Mouse (Mus musculus) midbrain, embryonic 16.5 days (tissue): ENCODE measurements around the gene Itpr1. TPM values are rescaled to one million over a fixed set of nuclear protein-coding genes. Genes with fewer than 3 reads are reported as not detected.

Experiments
- ATAC-seq: fragments of 200-750 bp; cut with Nextera tagmentation; 2 replicates; pipeline ENCODE4 v1.8.0; 2017; ENCODE audit warnings: moderate TSS enrichment
- H3K27ac ChIP-seq: fragments of 300-500 bp; sonication (generic); 2 replicates; pipeline ENCODE4 v1.5.1; 2014; ENCODE audit warnings: mild to moderate bottlenecking, low read length, mixed read lengths
- H3K27me3 ChIP-seq: fragments of 300-500 bp; sonication (generic); 2 replicates; pipeline ENCODE4 v1.6.1; 2014; ENCODE audit warnings: low read depth, low read length, mixed read lengths; ENCODE audit not compliant: control insufficient read depth, insufficient read depth
- H3K36me3 ChIP-seq: fragments of 300-500 bp; sonication (generic); 2 replicates; pipeline ENCODE4 v1.6.1; 2014; ENCODE audit warnings: mild to moderate bottlenecking, low read length, moderate library complexity, mixed read lengths; ENCODE audit not compliant: control insufficient read depth, insufficient read depth
- H3K4me1 ChIP-seq: fragments of 300-500 bp; sonication (generic); 2 replicates; pipeline ENCODE4 v1.6.1; 2014; ENCODE audit warnings: mild to moderate bottlenecking, low read length, mixed read lengths; ENCODE audit not compliant: control insufficient read depth, insufficient read depth
- H3K4me2 ChIP-seq: fragments of 300-500 bp; sonication (generic); 2 replicates; pipeline ENCODE4 v1.6.1; 2014; ENCODE audit warnings: mild to moderate bottlenecking, low read length, mixed read lengths
- H3K4me3 ChIP-seq: fragments of 300-500 bp; sonication (generic); 2 replicates; pipeline ENCODE4 v1.5.1; 2014; ENCODE audit warnings: low read depth, mild to moderate bottlenecking, low read length, moderate library complexity, mixed read lengths
- H3K9ac ChIP-seq: fragments of 300-500 bp; sonication (generic); 2 replicates; pipeline ENCODE4 v1.6.1; 2014; ENCODE audit warnings: low read depth, low read length, mixed read lengths
- H3K9me3 ChIP-seq: fragments of 300-500 bp; sonication (generic); replicated peaks from 2 replicates; pipeline ENCODE4 v1.6.1; 2014; ENCODE audit warnings: mild to moderate bottlenecking, low read length, mixed read lengths; ENCODE audit not compliant: control insufficient read depth, poor library complexity, severe bottlenecking
- WGBS: fragments of 180-500 bp; shearing (Covaris S2); extraction: QIAGEN DNeasy Blood & Tissue Kit; methylation state at CpG from one replicate; pipeline ENCODE4 v1.1.7; 2014; 5-methylcytosine and 5-hydroxymethylcytosine counted together
- polyA plus RNA-seq: library from polyadenylated mRNA; unstranded; fragments of >200 nt; fragmentation: Nextera tagmentation; extraction: Ambion mirVana; gene quantifications from 2 replicates; pipeline ENCODE4 v1.2.1, GENCODE M21; 2015

Gene Itpr1
- polyA plus RNA-seq, 1 experiment from 2014 or later, result 4.2 TPM

GRCm38 (mm10) chr6:108326751-108327161 lies 113.9 kb downstream of the Itpr1 start:
- Histone ChIP-seq H3K36me3 (no peaks in the 10 kb centered on the region), H3K27ac (no peak overlapping the region), H3K4me1 (no peaks in the 10 kb centered on the region), H3K4me3 (no peak overlapping the region), H3K9me3 (no peaks in the 10 kb centered on the region), H3K27me3 (no peaks in the 10 kb centered on the region), H3K4me2 (no peak overlapping the region), H3K9ac (no peak overlapping the region)
- no peak for ATAC-seq
- WGBS, result 73% methylated on average over 10 of the region's 10 CpGs

- ATAC-seq, result no peak
- H3K9ac ChIP-seq, result no peak overlapping the region
- no peaks in the 10 kb centered on the region for H3K4me1 ChIP-seq
- H3K4me2 ChIP-seq, result no peak overlapping the region
- H3K4me3 ChIP-seq, result no peak overlapping the region
- 90% methylated on average over 6 of the region's 6 CpGs for WGBS
- no peak overlapping the region for H3K27ac ChIP-seq
- no peaks in the 10 kb centered on the region for H3K36me3 ChIP-seq
- no peaks in the 10 kb centered on the region for H3K27me3 ChIP-seq
- H3K9me3 ChIP-seq, result no peaks in the 10 kb centered on the region
These were observed 114.7 kb downstream of the Itpr1 start for GRCm38 (mm10) chr6:108327561-108327960.

GRCm38 (mm10) chr6:108328296-108328695 lies 115.4 kb downstream of the Itpr1 start:
- Histone ChIP-seq H3K9me3 (no peaks in the 10 kb centered on the region), H3K4me3 (no peak overlapping the region), H3K27me3 (no peaks in the 10 kb centered on the region), H3K9ac (no peak overlapping the region), H3K27ac (no peak overlapping the region), H3K4me1 (no peaks in the 10 kb centered on the region), H3K4me2 (no peak overlapping the region), H3K36me3 (no peaks in the 10 kb centered on the region)
- no peak for ATAC-seq
- 84% methylated on average over 7 of the region's 7 CpGs for WGBS

GRCm38 (mm10) chr6:108330461-108330860 lies 117.6 kb downstream of the Itpr1 start:
- no peak for ATAC-seq
- Histone ChIP-seq H3K9me3 (no peaks in the 10 kb centered on the region), H3K27me3 (no peaks in the 10 kb centered on the region), H3K4me1 (peaks cover 4% of the 10 kb centered on the region), H3K9ac (no peak overlapping the region), H3K36me3 (no peaks in the 10 kb centered on the region), H3K4me3 (no peak overlapping the region), H3K4me2 (no peak overlapping the region), H3K27ac (no peak overlapping the region)
- WGBS, result 87% methylated on average over 8 of the region's 8 CpGs

GRCm38 (mm10) chr6:108331268-108331667 lies 118.4 kb downstream of the Itpr1 start:
- H3K27me3 ChIP-seq, result no peaks in the 10 kb centered on the region
- H3K9ac ChIP-seq, result no peak overlapping the region
- H3K27ac ChIP-seq, result no peak overlapping the region
- H3K4me1 ChIP-seq, result peaks cover 8% of the 10 kb centered on the region
- H3K36me3 ChIP-seq, result no peaks in the 10 kb centered on the region
- no peak overlapping the region for H3K4me3 ChIP-seq
- H3K4me2 ChIP-seq, result no peak overlapping the region
- H3K9me3 ChIP-seq, result no peaks in the 10 kb centered on the region
- 78% methylated on average over 3 of the region's 3 CpGs for WGBS
- ATAC-seq, result no peak

- Histone ChIP-seq H3K36me3 (no peaks in the 10 kb centered on the region), H3K4me1 (peaks cover 8% of the 10 kb centered on the region), H3K4me3 (no peak overlapping the region), H3K27ac (no peak overlapping the region), H3K9ac (no peak overlapping the region), H3K9me3 (no peaks in the 10 kb centered on the region), H3K4me2 (no peak overlapping the region), H3K27me3 (no peaks in the 10 kb centered on the region)
- ATAC-seq, result no peak
- 91% methylated on average over 3 of the region's 3 CpGs for WGBS
These were observed 121.2 kb downstream of the Itpr1 start for GRCm38 (mm10) chr6:108334059-108334458.

- H3K4me1 ChIP-seq, result peaks cover 8% of the 10 kb centered on the region
- H3K27ac ChIP-seq, result peak overlapping the region; percentile 66; the same call in 1 of the 2 replicates
- peak; percentile 66 for ATAC-seq
- no peak overlapping the region for H3K9ac ChIP-seq
- H3K4me3 ChIP-seq, result no peak overlapping the region
- H3K4me2 ChIP-seq, result no peak overlapping the region
- no peaks in the 10 kb centered on the region for H3K36me3 ChIP-seq
- H3K27me3 ChIP-seq, result no peaks in the 10 kb centered on the region
- no peaks in the 10 kb centered on the region for H3K9me3 ChIP-seq
These were observed 122.4 kb downstream of the Itpr1 start for GRCm38 (mm10) chr6:108335202-108335823.

GRCm38 (mm10) chr6:108336506-108336905 lies 123.6 kb downstream of the Itpr1 start:
- ATAC-seq, result no peak
- H3K9me3 ChIP-seq, result no peaks in the 10 kb centered on the region
- H3K4me1 ChIP-seq, result peaks cover 8% of the 10 kb centered on the region
- no peak overlapping the region for H3K4me2 ChIP-seq
- H3K36me3 ChIP-seq, result no peaks in the 10 kb centered on the region
- H3K27me3 ChIP-seq, result no peaks in the 10 kb centered on the region
- no peak overlapping the region for H3K4me3 ChIP-seq
- no peak overlapping the region for H3K9ac ChIP-seq
- H3K27ac ChIP-seq, result no peak overlapping the region
- WGBS, result 79% methylated on average over 6 of the region's 6 CpGs

- Histone ChIP-seq H3K9me3 (no peaks in the 10 kb centered on the region), H3K36me3 (no peaks in the 10 kb centered on the region), H3K27ac (no peak overlapping the region), H3K9ac (no peak overlapping the region), H3K4me1 (peaks cover 8% of the 10 kb centered on the region), H3K27me3 (no peaks in the 10 kb centered on the region), H3K4me3 (no peak overlapping the region), H3K4me2 (no peak overlapping the region)
- no peak for ATAC-seq
- WGBS, result 62% methylated on average over 6 of the region's 6 CpGs
These were observed 124.4 kb downstream of the Itpr1 start for GRCm38 (mm10) chr6:108337289-108337688.
